Mouse (Mus musculus): Measurements from ENCODE around the gene Ncoa7.

GRCm38 (mm10) chr10:30754082-30754481, 49.0 kb downstream of the Ncoa7 start:
- no peak for TF ChIP-seq CTCF (IDR thresholded peaks at IDR 0.05; ENCODE audit: borderline replicate concordance, insufficient read depth, low read depth, low read length)
- no peak for TF ChIP-seq POLR2A (IDR thresholded peaks at IDR 0.05; ENCODE audit: borderline replicate concordance, insufficient read depth, low read length)
